Mouse (Mus musculus) heart, embryonic 14.5 days (tissue): ENCODE data around the gene Plekhh2. TPM values are rescaled to one million over a fixed set of nuclear protein-coding genes. Genes with fewer than 3 reads are reported as not detected.

Experiments
- ATAC-seq: fragments of 200-750 bp; cut with Nextera tagmentation; 2 replicates; pipeline ENCODE4 v1.8.0; 2017; ENCODE audit warnings: low read depth, moderate TSS enrichment; ENCODE audit not compliant: insufficient number of reproducible peaks, insufficient read depth, low FRiP score
- H3K27ac ChIP-seq, 2 experiments: fragments of 200-500 bp in 1 of 2; fragments of 300-500 bp in 1 of 2; sonication (generic) in 1 of 2; replicated peaks in 1 of 2; 2 replicates each; pipeline ENCODE4 v1.5.1; 2012 to 2014; ENCODE audit warnings: low read depth in 2 of 2, low read length in 2 of 2, control low read depth in 1 of 2, mild to moderate bottlenecking in 1 of 2, mixed read lengths in 1 of 2; ENCODE audit not compliant: control insufficient read depth in 1 of 2, insufficient read depth in 1 of 2
- H3K27me3 ChIP-seq: fragments of 300-500 bp; sonication (generic); 2 replicates; pipeline ENCODE4 v1.6.1; 2014; ENCODE audit warnings: mild to moderate bottlenecking, low read length, control low read depth; ENCODE audit not compliant: control insufficient read depth, insufficient read depth
- H3K36me3 ChIP-seq: fragments of 300-500 bp; sonication (generic); 2 replicates; pipeline ENCODE4 v1.6.1; 2014; ENCODE audit warnings: mild to moderate bottlenecking, control low read depth, low read length, mixed read lengths; ENCODE audit not compliant: control insufficient read depth, insufficient read depth
- H3K4me1 ChIP-seq, 2 experiments: fragments of 200-500 bp in 1 of 2; fragments of 300-500 bp in 1 of 2; sonication (generic) in 1 of 2; 2 replicates each; pipeline ENCODE4 v1.6.1; 2012 to 2014; ENCODE audit warnings: low read length in 2 of 2, control low read depth in 1 of 2, mixed read lengths in 1 of 2; ENCODE audit not compliant: control insufficient read depth in 2 of 2, insufficient read depth in 2 of 2
- H3K4me2 ChIP-seq: fragments of 300-500 bp; sonication (generic); 2 replicates; pipeline ENCODE4 v1.6.1; 2014; ENCODE audit warnings: mild to moderate bottlenecking, low read length
- H3K4me3 ChIP-seq, 2 experiments: fragments of 200-500 bp in 1 of 2; fragments of 300-500 bp in 1 of 2; sonication (generic) in 1 of 2; 2 replicates each; pipeline ENCODE4 v1.5.1; 2012 to 2014; ENCODE audit warnings: low read length in 2 of 2, mild to moderate bottlenecking in 2 of 2, control low read depth in 1 of 2, low read depth in 1 of 2, moderate library complexity in 1 of 2; ENCODE audit not compliant: control insufficient read depth in 1 of 2, insufficient read depth in 1 of 2
- H3K9ac ChIP-seq: fragments of 300-500 bp; sonication (generic); 2 replicates; pipeline ENCODE4 v1.6.1; 2014; ENCODE audit warnings: mild to moderate bottlenecking, low read length
- H3K9me3 ChIP-seq: fragments of 300-500 bp; sonication (generic); 2 replicates; pipeline ENCODE4 v1.6.1; 2016; ENCODE audit warnings: low read length, control low read depth; ENCODE audit not compliant: control insufficient read depth
- WGBS: fragments of 180-500 bp; shearing (Covaris S2); extraction: QIAGEN DNeasy Blood & Tissue Kit; methylation state at CpG from one replicate; pipeline ENCODE4 v1.1.7; 2014; 5-methylcytosine and 5-hydroxymethylcytosine counted together
- polyA plus RNA-seq: library from polyadenylated mRNA; unstranded; fragments of >200 nt; fragmentation: Nextera tagmentation; extraction: Ambion mirVana; gene quantifications from 2 replicates; pipeline ENCODE4 v1.2.1, GENCODE M21; 2014

Plekhh2 gene
- polyA plus RNA-seq: 2.5 and 2.7 TPM in 2 replicates

GRCm38 (mm10) chr17:84511682-84512515 is at the start of gene Plekhh2:
Plekhh2 (plus strand) TSS chr17:84511895.
- peak; percentile 81 for ATAC-seq
- peak within 1 kb of the TSS; percentile 68 to 76 for H3K4me3 ChIP-seq
- H3K27ac ChIP-seq: peak within 1 kb of the TSS; percentile 1 to 50; a peak in 3 of 4 replicates
- no peaks in the 10 kb centered on the region for H3K9me3 ChIP-seq
- H3K36me3 ChIP-seq: no peaks in the 10 kb centered on the region
- peak within 1 kb of the TSS; percentile 76 for H3K9ac ChIP-seq
- WGBS: under 1% methylated on average over 79 of the region's 79 CpGs
- peak within 1 kb of the TSS; percentile 99 for H3K4me2 ChIP-seq
- H3K4me1 ChIP-seq: peaks cover 8 to 9% of the 10 kb centered on the region in 2 experiments
- H3K27me3 ChIP-seq: no peaks in the 10 kb centered on the region

- under 1% methylated on average over 67 of the region's 67 CpGs for WGBS
- H3K4me1 ChIP-seq: 0 out of 4 replicates have a peak, but pooled peaks cover 0 to 2% of the 10 kb centered on the region in 2 experiments
- H3K27ac ChIP-seq: peak within 1 kb of the TSS; percentile 64 to 76
- H3K9ac ChIP-seq: peak within 1 kb of the TSS; percentile 88
- H3K36me3 ChIP-seq: peaks cover 5% of the 10 kb centered on the region; the same call in 1 of the 2 replicates
- peak; percentile 93 for ATAC-seq
- H3K4me3 ChIP-seq: peak within 1 kb of the TSS; percentile 77 to 85
- peak within 1 kb of the TSS; percentile 83 for H3K4me2 ChIP-seq
- no peaks in the 10 kb centered on the region for H3K9me3 ChIP-seq
- H3K27me3 ChIP-seq: no peaks in the 10 kb centered on the region
Measured at GRCm38 (mm10) chr17:84465753-84466608, 45.7 kb upstream of the Plekhh2 start, which contains the start of gene Thada. Thada (minus strand) TSS chr17:84466205.

GRCm38 (mm10) chr17:84474312-84474711 is 37.4 kb upstream of the Plekhh2 start:
- WGBS: 54% methylated on average over 4 of the region's 4 CpGs
- Histone ChIP-seq H3K27ac (no peak overlapping the region), H3K4me1 (no peaks in the 10 kb centered on the region), H3K27me3 (no peaks in the 10 kb centered on the region), H3K9me3 (no peaks in the 10 kb centered on the region), H3K4me2 (no peak overlapping the region), H3K9ac (no peak overlapping the region), H3K4me3 (no peak overlapping the region), H3K36me3 (no peaks in the 10 kb centered on the region)
- ATAC-seq: no peak

GRCm38 (mm10) chr17:84477176-84477575 is 34.5 kb upstream of the Plekhh2 start:
- Histone ChIP-seq H3K9me3 (no peaks in the 10 kb centered on the region), H3K27ac (no peak overlapping the region), H3K4me2 (no peak overlapping the region), H3K27me3 (no peaks in the 10 kb centered on the region), H3K36me3 (no peaks in the 10 kb centered on the region), H3K4me1 (no peaks in the 10 kb centered on the region; a peak in 1 of 4 replicates), H3K9ac (no peak overlapping the region), H3K4me3 (no peak overlapping the region)
- no peak for ATAC-seq
- 76% methylated on average over 5 of the region's 5 CpGs for WGBS

- no peak for ATAC-seq
- Histone ChIP-seq H3K27me3 (no peaks in the 10 kb centered on the region), H3K36me3 (no peaks in the 10 kb centered on the region), H3K4me2 (no peak overlapping the region), H3K9ac (no peak overlapping the region), H3K27ac (no peak overlapping the region), H3K4me3 (no peak overlapping the region), H3K9me3 (no peaks in the 10 kb centered on the region), H3K4me1 (no peaks in the 10 kb centered on the region; a peak in 1 of 4 replicates)
- 72% methylated on average over 4 of the region's 4 CpGs for WGBS
Measured at GRCm38 (mm10) chr17:84478276-84478675, 33.4 kb upstream of the Plekhh2 start.

- no peaks in the 10 kb centered on the region; a peak in 1 of 4 replicates for H3K4me1 ChIP-seq
- H3K27ac ChIP-seq: no peak overlapping the region
- no peaks in the 10 kb centered on the region for H3K36me3 ChIP-seq
- H3K4me2 ChIP-seq: no peak overlapping the region
- H3K4me3 ChIP-seq: no peak overlapping the region
- no peak for ATAC-seq
- H3K9ac ChIP-seq: no peak overlapping the region
- no peaks in the 10 kb centered on the region for H3K9me3 ChIP-seq
- H3K27me3 ChIP-seq: no peaks in the 10 kb centered on the region
- 57% methylated on average over 15 of the region's 15 CpGs for WGBS
Measured at GRCm38 (mm10) chr17:84480464-84481355, 31.0 kb upstream of the Plekhh2 start.

GRCm38 (mm10) chr17:84482831-84483230 is 28.9 kb upstream of the Plekhh2 start:
- no peak overlapping the region for H3K4me3 ChIP-seq
- H3K27me3 ChIP-seq: no peaks in the 10 kb centered on the region
- no peaks in the 10 kb centered on the region for H3K36me3 ChIP-seq
- 76% methylated on average over 3 of the region's 3 CpGs for WGBS
- no peaks in the 10 kb centered on the region for H3K9me3 ChIP-seq
- ATAC-seq: no peak
- H3K27ac ChIP-seq: no peak overlapping the region
- H3K4me1 ChIP-seq: no peaks in the 10 kb centered on the region; a peak in 1 of 4 replicates
- H3K9ac ChIP-seq: no peak overlapping the region
- no peak overlapping the region for H3K4me2 ChIP-seq
